Mouse (Mus musculus) intestine, embryonic 16.5 days (tissue): Measurements from ENCODE around the gene Cav2. TPM values are rescaled to one million over a fixed set of nuclear protein-coding genes. Genes with fewer than 3 reads are reported as not detected.

ENCODE experiments used
- ATAC-seq: fragments of 200-750 bp; cut with Nextera tagmentation; 2 replicates; pipeline ENCODE4 v1.8.0; 2017; ENCODE audit warnings: moderate TSS enrichment, moderate library complexity
- H3K27ac ChIP-seq: fragments of 300-500 bp; sonication (generic); 2 replicates; pipeline ENCODE4 v1.5.1; 2014; ENCODE audit warnings: mild to moderate bottlenecking, low read length
- H3K27me3 ChIP-seq: fragments of 300-500 bp; sonication (generic); replicated peaks from 2 replicates; pipeline ENCODE4 v1.6.1; 2014; ENCODE audit warnings: low read length, control low read depth, mixed read lengths; ENCODE audit not compliant: control insufficient read depth, insufficient read depth
- H3K36me3 ChIP-seq: fragments of 300-500 bp; sonication (generic); 2 replicates; pipeline ENCODE4 v1.6.1; 2014; ENCODE audit warnings: low read length, control low read depth; ENCODE audit not compliant: control insufficient read depth, insufficient read depth
- H3K4me1 ChIP-seq: fragments of 300-500 bp; sonication (generic); 2 replicates; pipeline ENCODE4 v1.6.1; 2014; ENCODE audit warnings: low read length, control low read depth, mixed read lengths; ENCODE audit not compliant: control insufficient read depth, insufficient read depth
- H3K4me2 ChIP-seq: fragments of 300-500 bp; sonication (generic); 2 replicates; pipeline ENCODE4 v1.6.1; 2014; ENCODE audit warnings: low read depth, low read length, control low read depth
- H3K4me3 ChIP-seq: fragments of 300-500 bp; sonication (generic); 2 replicates; pipeline ENCODE4 v1.5.1; 2014; ENCODE audit warnings: mild to moderate bottlenecking, low read length
- H3K9ac ChIP-seq: fragments of 300-500 bp; sonication (generic); 2 replicates; pipeline ENCODE4 v1.6.1; 2014; ENCODE audit warnings: low read depth, low read length
- H3K9me3 ChIP-seq: fragments of 300-500 bp; sonication (generic); 2 replicates; pipeline ENCODE4 v1.6.1; 2016; ENCODE audit warnings: low read length, control low read depth; ENCODE audit not compliant: control insufficient read depth
- WGBS: fragments of 180-500 bp; shearing (Covaris S2); extraction: QIAGEN DNeasy Blood & Tissue Kit; methylation state at CpG from one replicate; pipeline ENCODE4 v1.1.7; 2014; 5-methylcytosine and 5-hydroxymethylcytosine counted together
- polyA plus RNA-seq: library from polyadenylated mRNA; unstranded; fragments of >200 nt; fragmentation: Nextera tagmentation; extraction: Ambion mirVana; gene quantifications from 2 replicates; pipeline ENCODE4 v1.2.1, GENCODE M21; 2015

The Cav2 gene
- polyA plus RNA-seq, 1 experiment from 2014 or later = 21.0 TPM

- Histone ChIP-seq H3K27ac (peak within 1 kb of the TSS; percentile 85), H3K9ac (peak within 1 kb of the TSS; percentile 70), H3K27me3 (peaks cover 7% of the 10 kb centered on the region; the same call in 1 of the 2 replicates), H3K4me2 (peak within 1 kb of the TSS; percentile 97), H3K9me3 (no peaks in the 10 kb centered on the region), H3K36me3 (no peaks in the 10 kb centered on the region), H3K4me1 (peaks cover 21% of the 10 kb centered on the region; the same call in 1 of the 2 replicates), H3K4me3 (peak within 1 kb of the TSS; percentile 58)
- ATAC-seq = peak; percentile 91
- 1% methylated on average over 26 of the region's 26 CpGs for WGBS
These were observed 25.1 kb downstream of the Cav2 start, which contains the start of gene Cav1 for GRCm38 (mm10) chr6:17305954-17306601. TSS of gene Cav1 (plus strand) at chr6:17306335.

GRCm38 (mm10) chr6:17306602-17307325 is 25.8 kb downstream of the Cav2 start:
- ATAC-seq = peak; percentile 28; the same call in 1 of the 2 replicates
- Histone ChIP-seq H3K4me2 (peak overlapping the region; percentile 97), H3K9me3 (no peaks in the 10 kb centered on the region), H3K27ac (peak overlapping the region; percentile 85), H3K27me3 (peaks cover 7% of the 10 kb centered on the region; the same call in 1 of the 2 replicates), H3K4me3 (peak overlapping the region; percentile 58), H3K9ac (peak overlapping the region; percentile 70), H3K36me3 (no peaks in the 10 kb centered on the region), H3K4me1 (peaks cover 21% of the 10 kb centered on the region; the same call in 1 of the 2 replicates)
- under 1% methylated on average over 19 of the region's 19 CpGs for WGBS

GRCm38 (mm10) chr6:17307461-17308115 is 26.6 kb downstream of the Cav2 start:
- H3K4me3 ChIP-seq = peak overlapping the region; percentile 58
- H3K27ac ChIP-seq = peak overlapping the region; percentile 14; the same call in 1 of the 2 replicates
- peak overlapping the region; percentile 70 for H3K9ac ChIP-seq
- ATAC-seq = peak; percentile 89
- no peaks in the 10 kb centered on the region for H3K9me3 ChIP-seq
- peak overlapping the region; percentile 97 for H3K4me2 ChIP-seq
- peaks cover 21% of the 10 kb centered on the region; the same call in 1 of the 2 replicates for H3K4me1 ChIP-seq
- H3K27me3 ChIP-seq = peaks cover 7% of the 10 kb centered on the region; the same call in 1 of the 2 replicates
- H3K36me3 ChIP-seq = no peaks in the 10 kb centered on the region
- 3% methylated on average over 31 of the region's 31 CpGs for WGBS

GRCm38 (mm10) chr6:17308661-17309060 is 27.7 kb downstream of the Cav2 start:
- 55% methylated on average over 2 of the region's 2 CpGs for WGBS
- Histone ChIP-seq H3K27me3 (peaks cover 7% of the 10 kb centered on the region; the same call in 1 of the 2 replicates), H3K36me3 (no peaks in the 10 kb centered on the region), H3K27ac (no peak overlapping the region), H3K9me3 (no peaks in the 10 kb centered on the region), H3K9ac (no peak overlapping the region), H3K4me3 (peak overlapping the region; percentile 27), H3K4me1 (peaks cover 21% of the 10 kb centered on the region; the same call in 1 of the 2 replicates), H3K4me2 (peak overlapping the region; percentile 22; the same call in 1 of the 2 replicates)
- ATAC-seq = no peak

- Histone ChIP-seq H3K9me3 (no peaks in the 10 kb centered on the region), H3K4me3 (no peak overlapping the region), H3K4me2 (no peak overlapping the region), H3K27ac (no peak overlapping the region), H3K27me3 (peaks cover 7% of the 10 kb centered on the region; the same call in 1 of the 2 replicates), H3K36me3 (no peaks in the 10 kb centered on the region), H3K4me1 (peaks cover 21% of the 10 kb centered on the region; the same call in 1 of the 2 replicates), H3K9ac (no peak overlapping the region)
- no peak for ATAC-seq
- WGBS = 67% methylated on average over 2 of the region's 2 CpGs
These were observed 28.3 kb downstream of the Cav2 start for GRCm38 (mm10) chr6:17309260-17309659.

- Histone ChIP-seq H3K9me3 (no peaks in the 10 kb centered on the region), H3K36me3 (no peaks in the 10 kb centered on the region), H3K4me2 (no peak overlapping the region), H3K4me1 (peaks cover 10% of the 10 kb centered on the region), H3K4me3 (no peak overlapping the region), H3K27me3 (no peaks in the 10 kb centered on the region), H3K9ac (no peak overlapping the region), H3K27ac (no peak overlapping the region)
- no peak for ATAC-seq
- WGBS = 79% methylated on average over 2 of the region's 2 CpGs
These were observed 33.3 kb downstream of the Cav2 start for GRCm38 (mm10) chr6:17314241-17314640.

- Histone ChIP-seq H3K36me3 (no peaks in the 10 kb centered on the region), H3K9ac (no peak overlapping the region), H3K4me3 (no peak overlapping the region), H3K27ac (no peak overlapping the region), H3K4me1 (peaks cover 10% of the 10 kb centered on the region), H3K27me3 (no peaks in the 10 kb centered on the region), H3K4me2 (no peak overlapping the region), H3K9me3 (no peaks in the 10 kb centered on the region)
- WGBS = 79% methylated on average over 5 of the region's 5 CpGs
- ATAC-seq = no peak
These were observed 34.0 kb downstream of the Cav2 start for GRCm38 (mm10) chr6:17314659-17315616.

- Histone ChIP-seq H3K4me1 (peaks cover 10% of the 10 kb centered on the region), H3K4me2 (no peak overlapping the region), H3K27me3 (no peaks in the 10 kb centered on the region), H3K4me3 (no peak overlapping the region), H3K9ac (no peak overlapping the region), H3K27ac (peak overlapping the region; percentile 42), H3K36me3 (no peaks in the 10 kb centered on the region), H3K9me3 (no peaks in the 10 kb centered on the region)
- ATAC-seq = peak; percentile 98
- WGBS = 57% methylated on average over 15 of the region's 15 CpGs
These were observed 35.5 kb downstream of the Cav2 start for GRCm38 (mm10) chr6:17316294-17317166.
